Mouse (Mus musculus) G1E (cell line): ENCODE results near the gene Krt81. TPM values are rescaled to one million over a fixed set of nuclear protein-coding genes. Genes with fewer than 3 reads are reported as not detected.

Experiments
- ATAC-seq: 2 replicates; pipeline ENCODE4 v1.8.0; 2016; ENCODE audit warnings: mild to moderate bottlenecking; ENCODE audit not compliant: insufficient number of reproducible peaks, poor library complexity, low FRiP score, severe bottlenecking; ENCODE audit errors: extremely low read depth
- DNase-seq: peaks from one replicate; pipeline ENCODE4 v3.0.0; 2012; ENCODE audit warnings: low spot score
- H3K27me3 ChIP-seq: 2 replicates; pipeline ENCODE4 v1.6.1; 2012; ENCODE audit warnings: mild to moderate bottlenecking, low read length, inconsistent platforms; ENCODE audit not compliant: insufficient read depth
- H3K36me3 ChIP-seq: replicated peaks from 2 replicates; pipeline ENCODE3; 2012; ENCODE audit warnings: mild to moderate bottlenecking, inconsistent platforms
- H3K4me1 ChIP-seq: 2 replicates; pipeline ENCODE4 v1.6.1; 2012; ENCODE audit warnings: low read depth, low read length, inconsistent platforms, mixed read lengths; ENCODE audit not compliant: insufficient read depth
- H3K4me3 ChIP-seq: 2 replicates; pipeline ENCODE4 v1.5.1; 2012; ENCODE audit warnings: low read depth, mild to moderate bottlenecking, inconsistent platforms, low read length, moderate library complexity, mixed read lengths
- H3K9me3 ChIP-seq: replicated peaks from 2 replicates; pipeline ENCODE4 v1.6.1; 2012; ENCODE audit warnings: inconsistent platforms
- CTCF ChIP-seq: IDR thresholded peaks from 2 replicates; pipeline ENCODE4 v1.5.1; 2012; ENCODE audit warnings: low read depth, low read length, inconsistent platforms, mixed read lengths
- GATA1 ChIP-seq: IDR thresholded peaks from 2 replicates; pipeline ENCODE4 v1.6.1; 2012; ENCODE audit warnings: borderline replicate concordance, low read length, inconsistent platforms, mixed read lengths
- GATA2 ChIP-seq: IDR thresholded peaks from 2 replicates; pipeline ENCODE4 v1.6.1; 2012; ENCODE audit warnings: low read depth, low read length, inconsistent platforms, borderline replicate concordance
- POLR2AphosphoS5 ChIP-seq: IDR thresholded peaks from 2 replicates; pipeline ENCODE4 v1.6.1; 2012; ENCODE audit warnings: low read depth, low read length, inconsistent platforms; ENCODE audit not compliant: insufficient replicate concordance
- TAL1 ChIP-seq: conservative IDR thresholded peaks from 2 replicates; pipeline ENCODE4 v1.6.1; 2012; ENCODE audit warnings: low read depth, low read length, inconsistent platforms, mixed read lengths
- polyA plus RNA-seq: library from polyadenylated mRNA; stranded (reverse); fragments of >175 nt; gene quantifications from 2 replicates; pipeline ENCODE4 v1.2.3, GENCODE M21; 2012
- total RNA-seq, 2 experiments: library from RNA; stranded (forward) in 1 of 2; stranded (reverse) in 1 of 2; fragments of 200-1000 nt in 1 of 2; fragments of >200 nt in 1 of 2; fragmentation: Nextera tagmentation in 1 of 2; gene quantifications; 2 replicates each; pipeline ENCODE4 v1.2.3; 2014 to 2017

Krt81 gene
- total and polyA plus RNA-seq, 3 experiments = not detected

DNA sequence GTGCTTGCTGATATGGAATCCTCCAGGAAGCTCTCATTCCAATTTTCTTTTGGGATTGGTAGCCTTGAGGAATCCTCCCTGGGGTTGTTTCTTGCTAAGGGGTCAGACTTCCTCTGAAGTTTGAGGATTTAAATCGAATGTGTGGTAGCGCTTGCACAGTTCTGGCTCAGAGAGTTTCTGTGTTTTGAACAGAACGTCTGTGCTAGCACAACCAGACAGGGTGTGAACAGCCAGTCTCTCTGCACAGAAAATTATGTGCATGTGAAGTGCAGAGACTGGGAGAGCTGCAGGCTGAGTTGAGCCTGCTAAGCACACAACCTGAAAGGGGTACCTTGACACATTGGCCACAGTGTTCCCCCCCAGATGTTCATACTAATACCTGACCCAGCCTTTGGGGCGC lies 22.7 kb downstream of the Krt81 start:
- Histone ChIP-seq H3K9me3 (peaks cover 39% of the 10 kb centered on the region), H3K36me3 (no peaks in the 10 kb centered on the region), H3K27me3 (no peaks in the 10 kb centered on the region), H3K4me1 (no peaks in the 10 kb centered on the region), H3K4me3 (no peak overlapping the region)
- TF ChIP-seq GATA1 (no peak), GATA2 (no peak), CTCF (no peak), TAL1 (no peak), POLR2AphosphoS5 (no peak)
- no peak for ATAC-seq
- no peak for DNase-seq

- no peak within 1 kb of the TSS for H3K4me3 ChIP-seq
- H3K36me3 ChIP-seq = no peaks in the 10 kb centered on the region
- TF ChIP-seq TAL1 = no peak
- TF ChIP-seq GATA2 = no peak
- TF ChIP-seq GATA1 = no peak
- TF ChIP-seq CTCF = no peak
- peaks cover 51% of the 10 kb centered on the region for H3K9me3 ChIP-seq
- no peak for DNase-seq
- no peaks in the 10 kb centered on the region for H3K4me1 ChIP-seq
- H3K27me3 ChIP-seq = no peaks in the 10 kb centered on the region
- ATAC-seq = no peak
Observed at GRCm38 (mm10) chr15:101438555-101438954, 25.0 kb downstream of the Krt81 start, which contains the start of gene Krt87. TSS of gene Krt87 (minus strand) at chr15:101438804.

DNA sequence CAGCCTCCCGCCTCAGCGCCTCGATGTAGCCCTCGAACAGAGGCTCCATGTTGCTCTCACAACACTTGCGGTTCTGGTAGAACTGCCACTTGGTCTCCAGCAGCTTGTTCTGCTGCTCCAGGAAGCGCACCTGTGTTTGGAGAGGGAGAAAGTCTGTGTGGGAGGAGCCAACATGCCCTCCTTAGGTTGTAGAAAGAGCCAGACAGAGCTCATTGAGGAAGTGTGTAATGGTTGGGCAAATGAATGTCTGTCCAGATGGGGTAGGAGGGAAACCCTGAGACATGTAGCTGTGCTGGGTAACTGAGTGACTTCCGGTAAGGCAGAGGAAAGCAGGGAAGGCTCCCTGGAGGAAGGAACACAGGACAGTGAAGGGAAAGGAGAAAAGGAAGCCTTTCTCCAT lies 26.9 kb downstream of the Krt81 start:
- no peak for ATAC-seq
- DNase-seq = no peak
- Histone ChIP-seq H3K36me3 (no peaks in the 10 kb centered on the region), H3K4me1 (no peaks in the 10 kb centered on the region), H3K4me3 (no peak overlapping the region), H3K9me3 (peaks cover 55% of the 10 kb centered on the region), H3K27me3 (no peaks in the 10 kb centered on the region)
- TF ChIP-seq GATA2 (no peak), CTCF (no peak), GATA1 (no peak), TAL1 (no peak), POLR2AphosphoS5 (no peak)

- no peaks in the 10 kb centered on the region; the same call in 1 of the 2 replicates for H3K27me3 ChIP-seq
- H3K36me3 ChIP-seq = no peaks in the 10 kb centered on the region
- no peaks in the 10 kb centered on the region for H3K4me1 ChIP-seq
- H3K4me3 ChIP-seq = no peak overlapping the region
- no peak for TF ChIP-seq GATA1
- no peak for TF ChIP-seq POLR2AphosphoS5
- TF ChIP-seq GATA2 = no peak
- TF ChIP-seq TAL1 = no peak
- no peak for TF ChIP-seq CTCF
- peaks cover 49% of the 10 kb centered on the region for H3K9me3 ChIP-seq
- DNase-seq (no peak), ATAC-seq (no peak)
Observed at GRCm38 (mm10) chr15:101424914-101425313, 38.6 kb downstream of the Krt81 start.

DNA sequence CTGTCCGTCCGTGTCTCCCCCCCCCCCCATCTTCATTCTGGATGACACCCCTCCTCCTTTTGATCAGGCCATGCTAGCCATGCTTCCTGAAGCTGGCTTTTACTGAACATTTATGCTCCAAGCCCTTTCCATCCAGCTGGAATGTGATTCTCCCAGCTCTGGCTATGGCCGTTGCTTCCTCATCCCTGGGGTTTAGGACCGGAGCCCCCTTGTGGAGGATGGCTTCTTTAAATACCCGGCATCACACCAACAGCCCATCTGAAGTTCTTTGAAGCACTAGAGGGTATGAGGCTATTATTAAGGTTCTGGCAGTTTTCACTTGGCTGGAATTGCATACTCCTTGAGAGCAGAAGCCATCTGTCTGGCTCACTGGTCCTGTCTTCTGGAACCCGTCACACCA lies 42.6 kb downstream of the Krt81 start:
- no peaks in the 10 kb centered on the region for H3K4me1 ChIP-seq
- no peak for TF ChIP-seq GATA1
- no peak for TF ChIP-seq TAL1
- TF ChIP-seq CTCF = no peak
- no peak for TF ChIP-seq POLR2AphosphoS5
- TF ChIP-seq GATA2 = no peak
- ATAC-seq (no peak), DNase-seq (no peak)
- no peaks in the 10 kb centered on the region for H3K36me3 ChIP-seq
- no peaks in the 10 kb centered on the region; the same call in 1 of the 2 replicates for H3K27me3 ChIP-seq
- no peak overlapping the region for H3K4me3 ChIP-seq
- peaks cover 47% of the 10 kb centered on the region for H3K9me3 ChIP-seq

- no peak overlapping the region for H3K4me3 ChIP-seq
- H3K27me3 ChIP-seq = no peaks in the 10 kb centered on the region; the same call in 1 of the 2 replicates
- H3K4me1 ChIP-seq = no peaks in the 10 kb centered on the region
- DNase-seq = no peak
- ATAC-seq = no peak
- peaks cover 57% of the 10 kb centered on the region for H3K9me3 ChIP-seq
- no peaks in the 10 kb centered on the region for H3K36me3 ChIP-seq
- TF ChIP-seq POLR2AphosphoS5 (no peak), GATA1 (no peak), CTCF (no peak), GATA2 (no peak), TAL1 (no peak)
Observed at GRCm38 (mm10) chr15:101418950-101419349, 44.6 kb downstream of the Krt81 start.

DNA sequence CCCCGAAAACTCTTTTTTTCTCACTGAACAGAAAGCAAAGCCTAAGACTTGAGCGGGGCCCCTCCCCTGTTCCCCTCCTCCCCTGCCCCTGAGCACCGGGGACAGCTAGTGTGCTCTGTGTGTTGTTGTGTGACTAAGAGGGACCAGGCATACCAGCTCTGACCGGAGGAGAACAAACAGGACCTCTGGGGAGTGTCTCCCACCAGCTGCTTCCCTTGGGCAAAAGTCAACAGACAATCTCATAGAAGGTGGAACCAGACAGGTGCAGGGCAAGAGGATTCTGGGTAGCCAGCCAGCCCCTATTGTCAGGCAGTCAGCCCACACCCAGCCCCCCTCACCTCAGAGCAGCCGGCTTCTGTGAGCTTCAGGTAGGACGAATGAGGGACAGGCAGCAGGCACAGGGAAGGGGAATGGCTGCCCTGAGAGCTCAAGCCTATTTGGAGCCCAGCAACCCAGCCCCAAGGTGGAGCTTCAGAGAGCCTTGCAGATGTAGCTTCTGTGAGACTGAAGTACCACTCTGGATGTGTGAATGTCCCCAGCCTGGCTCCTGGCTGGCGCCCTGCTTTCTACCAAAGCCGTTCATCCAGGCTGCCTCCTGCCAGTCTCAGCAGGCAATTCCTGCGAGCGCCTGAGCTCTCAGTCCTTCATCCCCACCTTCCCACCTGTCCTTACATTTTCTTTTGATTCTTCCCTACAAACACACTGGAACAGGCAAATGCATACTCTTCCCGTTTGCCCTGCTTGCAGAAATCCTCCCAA lies 48.6 kb downstream of the Krt81 start:
- TF ChIP-seq POLR2AphosphoS5 (no peak), CTCF (no peak), GATA2 (no peak), TAL1 (no peak), GATA1 (no peak)
- no peaks in the 10 kb centered on the region; the same call in 1 of the 2 replicates for H3K27me3 ChIP-seq
- peaks cover 63% of the 10 kb centered on the region for H3K9me3 ChIP-seq
- H3K4me1 ChIP-seq = no peaks in the 10 kb centered on the region
- DNase-seq (no peak), ATAC-seq (no peak)
- H3K36me3 ChIP-seq = no peaks in the 10 kb centered on the region
- no peak overlapping the region for H3K4me3 ChIP-seq
